15 mouse cellular contexts compared by ENCODE assay signal in genomic region chr16:88294209-88294608, GRCm38 (mm10). TPM values are rescaled to one million over a fixed set of nuclear protein-coding genes. Genes with fewer than 3 reads are reported as not detected.
A peak's percentile ranks its signal among the peaks of the same experiment; 100 is the strongest.
DNase-seq lines count a peak whose midpoint lies in the region; ATAC-seq and TF ChIP-seq lines count a peak whose summit lies in the region.
"Had no signal": no experiment of that assay in that cellular context is flagged by ENCODE, and none has a peak within 500 bp of the region (broad histone marks: within the 10 kb centered on the region; RNA-seq: fewer than 3 reads in every experiment).

No protein-coding gene starts in this region.

- H3K27me3 ChIP-seq in forebrain, postnatal 0 days (ENCODE audit: insufficient read depth, low read length) = no peaks in the 10 kb centered on the region
- H3K27me3 ChIP-seq in forebrain, embryonic 16.5 days (replicated peaks; ENCODE audit: control insufficient read depth, insufficient read depth, low read length) = no peaks in the 10 kb centered on the region

- ATAC-seq in forebrain, postnatal 0 days = no peak
- no peak for ATAC-seq in forebrain, embryonic 16.5 days

- H3K4me3 ChIP-seq in forebrain, postnatal 0 days (ENCODE audit: low read depth, low read length) = no peak overlapping the region
- H3K4me3 ChIP-seq in forebrain, embryonic 16.5 days (replicated peaks; ENCODE audit: low read length) = no peak overlapping the region
- no peak overlapping the region for H3K4me3 ChIP-seq in left cerebral cortex, adult 2 months
- H3K4me3 ChIP-seq: embryonic facial prominence, embryonic 13.5 days; limb, embryonic 10.5 days had no signal

- H3K27ac ChIP-seq in forebrain, postnatal 0 days (ENCODE audit: low read depth, low read length) = no peak overlapping the region
- no peak overlapping the region for H3K27ac ChIP-seq in forebrain, embryonic 16.5 days (ENCODE audit: low read length)
- H3K27ac ChIP-seq in left cerebral cortex, adult 2 months = no peak overlapping the region
- H3K27ac ChIP-seq: embryonic facial prominence, embryonic 13.5 days; limb, embryonic 10.5 days; liver, embryonic 14.5 days had no signal

- no peak overlapping the region for H3K4me2 ChIP-seq in forebrain, postnatal 0 days (ENCODE audit: low read depth)
- H3K4me2 ChIP-seq in forebrain, embryonic 16.5 days (ENCODE audit: low read length) = no peak overlapping the region
- H3K4me2 ChIP-seq: embryonic facial prominence, embryonic 13.5 days; heart, embryonic 11.5 days had no signal

- TF ChIP-seq CTCF in forebrain, postnatal 0 days (IDR thresholded peaks at IDR 0.05; ENCODE audit: low read depth) = peak; percentile 69
- TF ChIP-seq CTCF in left cerebral cortex, adult 2 months (IDR thresholded peaks at IDR 0.05) = peak; percentile 43

- intact Hi-C loops in left cerebral cortex, adult 2 months (cut with DNase I) = loop anchor here (2.0 kb wide), 1 partner anchor 1471 kb away; no protein-coding TSS in a partner anchor
- intact Hi-C loops in gastrocnemius, postnatal 14 days (cut with DNase I; ENCODE audit: low total_unique reads) = no loop called here

- 43% methylated on average over 3 of the region's 3 CpGs for WGBS in forebrain, postnatal 0 days
- WGBS in forebrain, embryonic 16.5 days = 45% methylated on average over 3 of the region's 3 CpGs

- H3K36me3 ChIP-seq in forebrain, postnatal 0 days (ENCODE audit: insufficient read depth) = no peaks in the 10 kb centered on the region
- no peaks in the 10 kb centered on the region for H3K36me3 ChIP-seq in forebrain, embryonic 16.5 days (ENCODE audit: control insufficient read depth, insufficient read depth)
- H3K36me3 ChIP-seq: embryonic facial prominence, embryonic 13.5 days; limb, embryonic 10.5 days had no signal

- DNase-seq in forebrain, postnatal 0 days = peak; percentile 22
- DNase-seq in left cerebral cortex, adult 2 months (ENCODE audit: extremely low spot score in 1 of 2, low spot score in 2 of 2) = no peak
- DNase-seq in left cerebral cortex, adult 11 months (ENCODE audit: low spot score) = no peak
- peak; percentile 12 for DNase-seq in ES-CJ7 (ENCODE audit: low read depth, low spot score)
- DNase-seq in embryo, embryonic 11 days = peak; percentile 12
- no peak for DNase-seq in MN1 (ENCODE audit: low spot score)
- no peak for DNase-seq in gastrocnemius, postnatal 14 days
- DNase-seq: gastrocnemius, postnatal 25 days; right cerebral cortex, postnatal 4 days had no signal

- no peaks in the 10 kb centered on the region for H3K9me3 ChIP-seq in forebrain, postnatal 0 days (ENCODE audit: low read length)
- no peaks in the 10 kb centered on the region for H3K9me3 ChIP-seq in forebrain, embryonic 16.5 days (ENCODE audit: control insufficient read depth, low read length)
- H3K9me3 ChIP-seq: embryonic facial prominence, embryonic 13.5 days; limb, embryonic 10.5 days had no signal

- no peaks in the 10 kb centered on the region for H3K4me1 ChIP-seq in forebrain, postnatal 0 days (ENCODE audit: insufficient read depth)
- H3K4me1 ChIP-seq in forebrain, embryonic 16.5 days (replicated peaks; ENCODE audit: control insufficient read depth, insufficient read depth, low read length) = no peaks in the 10 kb centered on the region; the same call in 1 of the 2 replicates

- no peak overlapping the region for H3K9ac ChIP-seq in forebrain, postnatal 0 days
- no peak overlapping the region for H3K9ac ChIP-seq in forebrain, embryonic 16.5 days (replicated peaks; ENCODE audit: low read depth, low read length)
- H3K9ac ChIP-seq: embryonic facial prominence, embryonic 13.5 days; liver, embryonic 14.5 days had no signal

RNA-seq across cellular contexts. Expression of gene Grik1, which starts 4.1 kb away (rescaled TPM):
- 22.4 and 29.0 TPM in 2 replicates for total RNA-seq in forebrain, postnatal 0 days (2014; rRNA removed)
- 15.6 and 23.7 TPM in 2 replicates for polyA plus RNA-seq in forebrain, postnatal 0 days (2015; fragmentation: Nextera tagmentation; extraction: Ambion mirVana)
- polyA plus RNA-seq in forebrain, embryonic 16.5 days (2015; fragmentation: Nextera tagmentation; extraction: Ambion mirVana) = 14.6 and 21.6 TPM in 2 replicates
- total RNA-seq in left cerebral cortex, adult 2 months (2021) = 10 to 100 TPM; 20.7 to 22.8 TPM
- total RNA-seq in gastrocnemius, postnatal 14 days (2021) = under 1 TPM in 1 of 2 experiments, not detected in 1; 0.10 TPM
- total RNA-seq: gastrocnemius, postnatal 25 days; heart, postnatal 25 days had no signal

Comparison
In these comparisons a context has a peak if more than half of its experiments do, and no peak if none do; other contexts are left out.
1. DNase-seq: peak in forebrain, postnatal 0 days (single experiment), ES-CJ7 (single experiment) and embryo, embryonic 11 days (single experiment); none in left cerebral cortex, adult 2 months (0 of 2), left cerebral cortex, adult 11 months (single experiment), MN1 (single experiment) and gastrocnemius, postnatal 14 days (single experiment).
2. RNA of gene Grik1, which starts 4.1 kb away (total RNA-seq): 22.4 to 29.0 TPM in forebrain, postnatal 0 days and 20.7 to 22.8 TPM in left cerebral cortex, adult 2 months; 0.10 TPM in gastrocnemius, postnatal 14 days; every median in the first group is over 10 times any median in the second.